Mouse (Mus musculus) midbrain, embryonic 15.5 days (tissue): ENCODE measurements around the gene Gpr162. TPM values are rescaled to one million over a fixed set of nuclear protein-coding genes. Genes with fewer than 3 reads are reported as not detected.
"Not testable (repeated sequence)": the region's sequence is repeated elsewhere in the genome, so short reads cannot be mapped to it uniquely, and the experiment has no call there.

Experiments
- ATAC-seq: fragments of 200-750 bp; cut with Nextera tagmentation; replicated peaks from 2 replicates; pipeline ENCODE4 v1.8.0; 2017; ENCODE audit warnings: moderate TSS enrichment
- H3K27ac ChIP-seq: fragments of 300-500 bp; sonication (generic); 2 replicates; pipeline ENCODE4 v1.5.1; 2015; ENCODE audit warnings: mild to moderate bottlenecking, inconsistent platforms
- H3K27me3 ChIP-seq: fragments of 300-500 bp; sonication (generic); replicated peaks from 2 replicates; pipeline ENCODE4 v1.6.1; 2015; ENCODE audit warnings: inconsistent platforms
- H3K36me3 ChIP-seq: fragments of 300-500 bp; sonication (generic); replicated peaks from 2 replicates; pipeline ENCODE4 v1.6.1; 2015; ENCODE audit warnings: inconsistent platforms
- H3K4me1 ChIP-seq: fragments of 300-500 bp; sonication (generic); 2 replicates; pipeline ENCODE4 v1.6.1; 2015; ENCODE audit warnings: inconsistent platforms
- H3K4me2 ChIP-seq: fragments of 300-500 bp; sonication (generic); 2 replicates; pipeline ENCODE4 v1.6.1; 2015; ENCODE audit warnings: inconsistent platforms, mild to moderate bottlenecking, moderate library complexity
- H3K4me3 ChIP-seq: fragments of 300-500 bp; sonication (generic); 2 replicates; pipeline ENCODE4 v1.5.1; 2015; ENCODE audit warnings: mild to moderate bottlenecking, inconsistent platforms
- H3K9ac ChIP-seq: fragments of 300-500 bp; sonication (generic); 2 replicates; pipeline ENCODE4 v1.6.1; 2015; ENCODE audit warnings: mild to moderate bottlenecking, inconsistent platforms
- H3K9me3 ChIP-seq: fragments of 300-500 bp; sonication (generic); 2 replicates; pipeline ENCODE4 v1.6.1; 2016; ENCODE audit warnings: inconsistent platforms
- WGBS: fragments of 180-500 bp; shearing (Covaris S2); methylation state at CpG from one replicate; pipeline ENCODE4 v1.1.7; 2015; ENCODE audit warnings: mixed read lengths; 5-methylcytosine and 5-hydroxymethylcytosine counted together
- polyA plus RNA-seq: library from polyadenylated mRNA; unstranded; fragments of >200 nt; fragmentation: Nextera tagmentation; extraction: Ambion mirVana; gene quantifications from 2 replicates; pipeline ENCODE4 v1.2.1, GENCODE M21; 2015

Gpr162 gene
- polyA plus RNA-seq, 1 experiment from 2014 or later = 42.0 TPM

GRCm38 (mm10) chr6:124813933-124814332 lies 49.9 kb downstream of the Gpr162 start, which contains the start of gene Tpi1:
Gene Tpi1 (minus strand): TSS chr6:124814296.
- ATAC-seq = peak; percentile 89
- Histone ChIP-seq H3K4me1 (peaks cover 35% of the 10 kb centered on the region), H3K4me2 (peak within 1 kb of the TSS; percentile 87), H3K27me3 (no peaks in the 10 kb centered on the region), H3K9me3 (no peaks in the 10 kb centered on the region), H3K36me3 (peaks cover 23% of the 10 kb centered on the region; the same call in 1 of the 2 replicates), H3K27ac (peak within 1 kb of the TSS; percentile 84), H3K9ac (peak within 1 kb of the TSS; percentile 63), H3K4me3 (peak within 1 kb of the TSS; percentile 59)
- under 1% methylated on average over 22 of the region's 22 CpGs for WGBS

GRCm38 (mm10) chr6:124813496-124813895 lies 50.3 kb downstream of the Gpr162 start:
- H3K27me3 ChIP-seq = no peaks in the 10 kb centered on the region
- WGBS = 0% methylated on average over 18 of the region's 18 CpGs
- H3K4me2 ChIP-seq = peak overlapping the region; percentile 87
- peak overlapping the region; percentile 63 for H3K9ac ChIP-seq
- peaks cover 35% of the 10 kb centered on the region for H3K4me1 ChIP-seq
- H3K27ac ChIP-seq = peak overlapping the region; percentile 84
- H3K9me3 ChIP-seq = no peaks in the 10 kb centered on the region
- peak overlapping the region; percentile 59 for H3K4me3 ChIP-seq
- ATAC-seq = peak; percentile 85
- peaks cover 19% of the 10 kb centered on the region; the same call in 1 of the 2 replicates for H3K36me3 ChIP-seq

GRCm38 (mm10) chr6:124812848-124813247 lies 50.9 kb downstream of the Gpr162 start:
- Histone ChIP-seq H3K36me3 (peaks cover 12% of the 10 kb centered on the region; the same call in 1 of the 2 replicates), H3K4me1 (peaks cover 39% of the 10 kb centered on the region)
- no peak for ATAC-seq

GRCm38 (mm10) chr6:124811701-124812560 lies 51.9 kb downstream of the Gpr162 start:
- H3K9ac ChIP-seq = no peak overlapping the region
- no peak for ATAC-seq

More at GRCm38 (mm10) chr6:124812848-124813247, 50.9 kb downstream of the Gpr162 start:
- no peaks in the 10 kb centered on the region for H3K27me3 ChIP-seq
- peak overlapping the region; percentile 63 for H3K9ac ChIP-seq
- no peaks in the 10 kb centered on the region for H3K9me3 ChIP-seq
- H3K4me2 ChIP-seq = peak overlapping the region; percentile 87
- peak overlapping the region; percentile 84 for H3K27ac ChIP-seq
- 18% methylated on average over 9 of the region's 9 CpGs for WGBS
- peak overlapping the region; percentile 59 for H3K4me3 ChIP-seq

GRCm38 (mm10) chr6:124811403-124811665 lies 52.4 kb downstream of the Gpr162 start:
- Histone ChIP-seq H3K27ac (no peak overlapping the region), H3K9me3 (no peaks in the 10 kb centered on the region), H3K4me3 (no peak overlapping the region), H3K9ac (no peak overlapping the region), H3K27me3 (no peaks in the 10 kb centered on the region), H3K4me2 (no peak overlapping the region), H3K4me1 (peaks cover 44% of the 10 kb centered on the region), H3K36me3 (0 out of 2 replicates have a peak, but pooled peaks cover 4% of the 10 kb centered on the region)
- 86% methylated on average over 4 of the region's 4 CpGs for WGBS
- ATAC-seq = no peak

More at GRCm38 (mm10) chr6:124811701-124812560, 51.9 kb downstream of the Gpr162 start:
- no peaks in the 10 kb centered on the region for H3K9me3 ChIP-seq
- WGBS = 84% methylated on average over 24 of the region's 24 CpGs
- H3K36me3 ChIP-seq = peaks cover 4% of the 10 kb centered on the region; the same call in 1 of the 2 replicates
- no peaks in the 10 kb centered on the region for H3K27me3 ChIP-seq
- no peak overlapping the region for H3K27ac ChIP-seq
- peak overlapping the region; percentile 59; the same call in 1 of the 2 replicates for H3K4me3 ChIP-seq
- H3K4me2 ChIP-seq = peak overlapping the region; percentile 87
- H3K4me1 ChIP-seq = peaks cover 39% of the 10 kb centered on the region

- H3K4me2 ChIP-seq, H3K27ac ChIP-seq, H3K9me3 ChIP-seq, H3K36me3 ChIP-seq, H3K4me3 ChIP-seq, H3K9ac ChIP-seq, ATAC-seq, H3K27me3 ChIP-seq: not testable (repeated sequence)
- 83% methylated on average over 11 of the region's 11 CpGs for WGBS
- H3K4me1 ChIP-seq = peaks cover 49% of the 10 kb centered on the region
Measured at GRCm38 (mm10) chr6:124810566-124811402, 53.0 kb downstream of the Gpr162 start.

- peak overlapping the region; percentile 43 for H3K4me3 ChIP-seq
- peak overlapping the region; percentile 67; the same call in 1 of the 2 replicates for H3K27ac ChIP-seq
- H3K27me3 ChIP-seq = no peaks in the 10 kb centered on the region
- peak overlapping the region; percentile 83 for H3K4me2 ChIP-seq
- H3K9ac ChIP-seq = peak overlapping the region; percentile 21
- no peak for ATAC-seq
- 39% methylated on average over 14 of the region's 14 CpGs for WGBS
- H3K36me3 ChIP-seq = 0 out of 2 replicates have a peak, but pooled peaks cover 4% of the 10 kb centered on the region
- peaks cover 55% of the 10 kb centered on the region for H3K4me1 ChIP-seq
- no peaks in the 10 kb centered on the region for H3K9me3 ChIP-seq
Measured at GRCm38 (mm10) chr6:124809775-124810538, 53.8 kb downstream of the Gpr162 start.

- Histone ChIP-seq H3K4me3 (peak overlapping the region; percentile 43), H3K4me2 (peak overlapping the region; percentile 83), H3K9ac (peak overlapping the region; percentile 21), H3K27me3 (no peaks in the 10 kb centered on the region), H3K27ac (peak overlapping the region; percentile 67), H3K9me3 (no peaks in the 10 kb centered on the region), H3K36me3 (0 out of 2 replicates have a peak, but pooled peaks cover 4% of the 10 kb centered on the region), H3K4me1 (peaks cover 51% of the 10 kb centered on the region)
- 0 out of 2 replicates have a peak, but pooled peaks have one; percentile 1 for ATAC-seq
- WGBS = under 1% methylated on average over 35 of the region's 35 CpGs
Measured at GRCm38 (mm10) chr6:124809052-124809774, 54.6 kb downstream of the Gpr162 start.

Other genes starting within 250 kb of the Gpr162 start
- gene C1s2, start 227.9 kb downstream of the Gpr162 start, polyA plus RNA-seq = 0.13 TPM in 1 of 2 replicates, not detected in the other
- 45.6 and 51.9 TPM in 2 replicates for gene Lpcat3, start 201.0 kb downstream of the Gpr162 start, polyA plus RNA-seq
- gene Emg1, start 151.8 kb downstream of the Gpr162 start, polyA plus RNA-seq = 107 and 109 TPM in 2 replicates
- gene Phb2, start 151.6 kb downstream of the Gpr162 start, polyA plus RNA-seq = 254 and 256 TPM in 2 replicates
- gene Ptpn6, start 125.3 kb downstream of the Gpr162 start, polyA plus RNA-seq = 3.9 and 5.6 TPM in 2 replicates
- gene Grcc10, start 122.6 kb downstream of the Gpr162 start, polyA plus RNA-seq = 668 and 674 TPM in 2 replicates
- gene Gm45234, start 108.0 kb downstream of the Gpr162 start, polyA plus RNA-seq = not detected in 2 replicates
- 32.7 and 34.3 TPM in 2 replicates for gene Atn1, start 107.5 kb downstream of the Gpr162 start, polyA plus RNA-seq
- gene Eno2, start 94.3 kb downstream of the Gpr162 start, polyA plus RNA-seq = 89.2 and 90.8 TPM in 2 replicates
- gene Lrrc23, start 84.3 kb downstream of the Gpr162 start, polyA plus RNA-seq = 4.8 and 6.7 TPM in 2 replicates
- gene Spsb2, start 55.3 kb downstream of the Gpr162 start, polyA plus RNA-seq = 8.8 and 10.1 TPM in 2 replicates
- 383 and 391 TPM in 2 replicates for gene Tpi1, start 49.7 kb downstream of the Gpr162 start, polyA plus RNA-seq
- 233 and 234 TPM in 2 replicates for gene Usp5, start 34.5 kb downstream of the Gpr162 start, polyA plus RNA-seq
- gene Cdca3, start 34.4 kb downstream of the Gpr162 start, polyA plus RNA-seq = 23.2 and 32.9 TPM in 2 replicates
- 2.6 and 2.8 TPM in 2 replicates for gene Gnb3, start 23.7 kb downstream of the Gpr162 start, polyA plus RNA-seq
- gene P3h3, start 6.2 kb downstream of the Gpr162 start, polyA plus RNA-seq = 16.1 and 18.1 TPM in 2 replicates
- 0.21 and 0.33 TPM in 2 replicates for gene Cd4, start 24.2 kb upstream of the Gpr162 start, polyA plus RNA-seq
- gene Lag3, start 47.7 kb upstream of the Gpr162 start, polyA plus RNA-seq = 2.8 and 3.2 TPM in 2 replicates
- 880 and 884 TPM in 2 replicates for gene Ptms, start 56.1 kb upstream of the Gpr162 start, polyA plus RNA-seq
- gene Mlf2, start 67.4 kb upstream of the Gpr162 start, polyA plus RNA-seq = 559 and 568 TPM in 2 replicates
- gene Cops7a, start 101.6 kb upstream of the Gpr162 start, polyA plus RNA-seq = 94.5 and 95.5 TPM in 2 replicates
- 70.8 and 75.8 TPM in 2 replicates for gene Pianp, start 132.7 kb upstream of the Gpr162 start, polyA plus RNA-seq
- 19.1 and 19.9 TPM in 2 replicates for gene Zfp384, start 145.2 kb upstream of the Gpr162 start, polyA plus RNA-seq
- 165 and 178 TPM in 2 replicates for gene Ing4, start 175.8 kb upstream of the Gpr162 start, polyA plus RNA-seq
- gene Acrbp, start 185.7 kb upstream of the Gpr162 start, polyA plus RNA-seq = 18.4 and 19.6 TPM in 2 replicates
- 0.56 and 0.60 TPM in 2 replicates for gene Lpar5, start 203.9 kb upstream of the Gpr162 start, polyA plus RNA-seq
- 105 and 125 TPM in 2 replicates for gene Chd4, start 232.0 kb upstream of the Gpr162 start, polyA plus RNA-seq